Mouse (Mus musculus): ENCODE results near the gene Abcg5. TPM values are rescaled to one million over a fixed set of nuclear protein-coding genes. Genes with fewer than 3 reads are reported as not detected.

Abcg5 gene
- total and polyA plus RNA-seq, 3 experiments: not detected

GRCm38 (mm10) chr17:84684284-84684683 is 1.5 kb upstream of the Abcg5 start:
- H3K27me3 ChIP-seq (ENCODE audit: control insufficient read depth in 1 of 2, insufficient read depth in 2 of 2, low read length in 2 of 2): peaks cover 2 to 6% of the 10 kb centered on the region in 2 experiments; a peak in 3 of 4 replicates
- TF ChIP-seq MAX (IDR thresholded peaks at IDR 0.05; ENCODE audit: low read length) (no peak), MAZ (IDR thresholded peaks at IDR 0.05; ENCODE audit: low read depth, low read length) (no peak), USF2 (IDR thresholded peaks at IDR 0.05; ENCODE audit: borderline replicate concordance in 1 of 2, insufficient read depth in 1 of 2, low read depth in 1 of 2, low read length in 2 of 2) (no peak), NELFE (IDR thresholded peaks at IDR 0.05; ENCODE audit: low read depth, low read length) (no peak), SIN3A (IDR thresholded peaks at IDR 0.05; ENCODE audit: low read length) (no peak), USF1 (IDR thresholded peaks at IDR 0.05; ENCODE audit: low read depth, low read length) (no peak), RCOR1 (IDR thresholded peaks at IDR 0.05; ENCODE audit: low read depth, low read length) (no peak), MEF2A (IDR thresholded peaks at IDR 0.05; ENCODE audit: extremely low read depth, insufficient replicate concordance, low read depth, low read length, poor library complexity, severe bottlenecking) (no peak), RAD21 (IDR thresholded peaks at IDR 0.05; ENCODE audit: low read depth, low read length) (no peak), CTCF (IDR thresholded peaks at IDR 0.05 in 2 of 3, conservative IDR thresholded peaks at IDR 0.05 in 1 of 3; ENCODE audit: control insufficient read depth in 1 of 3, insufficient read depth in 1 of 3, low read depth in 2 of 3, low read length in 3 of 3, poor library complexity in 1 of 3, severe bottlenecking in 1 of 3) (no peak), NRF1 (IDR thresholded peaks at IDR 0.05; ENCODE audit: insufficient read depth, low read depth, low read length, poor library complexity, severe bottlenecking) (no peak), JUND (IDR thresholded peaks at IDR 0.05; ENCODE audit: low read depth, low read length) (no peak), POLR2A (IDR thresholded peaks at IDR 0.05; ENCODE audit: control insufficient read depth in 1 of 2, insufficient read depth in 1 of 2, low read depth in 1 of 2, low read length in 2 of 2, poor library complexity in 1 of 2) (no peak), EP300 (IDR thresholded peaks at IDR 0.05; ENCODE audit: low read depth in 1 of 2, low read length in 2 of 2) (no peak), ELF1 (IDR thresholded peaks at IDR 0.05; ENCODE audit: low read depth, low read length) (no peak), MXI1 (IDR thresholded peaks at IDR 0.05; ENCODE audit: low read depth, low read length) (no peak), E2F4 (IDR thresholded peaks at IDR 0.05; ENCODE audit: borderline replicate concordance, low read depth, low read length) (no peak), KAT2A (conservative IDR thresholded peaks at IDR 0.05; ENCODE audit: low read depth, low read length) (no peak), ETS1 (IDR thresholded peaks at IDR 0.05; ENCODE audit: low read depth, low read length) (no peak), POLR2AphosphoS5 (IDR thresholded peaks at IDR 0.05; ENCODE audit: borderline replicate concordance, low read depth, low read length) (no peak)
- no peaks in the 10 kb centered on the region for H3K79me2 ChIP-seq (ENCODE audit: control insufficient read depth, insufficient read depth, low read length, poor library complexity)
- no peak overlapping the region for H3K9ac ChIP-seq (ENCODE audit: control insufficient read depth, low read depth, low read length, poor library complexity, severe bottlenecking)
- H3K9me3 ChIP-seq (replicated peaks; ENCODE audit: insufficient read depth, low read length): no peaks in the 10 kb centered on the region
- DNase-seq (ENCODE audit: low read depth, low spot score): no peak
- H3K36me3 ChIP-seq (ENCODE audit: control insufficient read depth in 1 of 2, insufficient read depth in 2 of 2, low read length in 2 of 2): no peaks in the 10 kb centered on the region
- H3K27ac ChIP-seq (ENCODE audit: control insufficient read depth, low read depth, low read length): no peak overlapping the region
- no peak overlapping the region for H3K4me3 ChIP-seq (ENCODE audit: control insufficient read depth in 1 of 2, insufficient read depth in 1 of 2, low read depth in 2 of 2, low read length in 2 of 2)
- no peaks in the 10 kb centered on the region for H3K4me1 ChIP-seq (ENCODE audit: control insufficient read depth in 1 of 2, insufficient read depth in 2 of 2, low read length in 2 of 2)

GRCm38 (mm10) chr17:84681670-84682069 is 1.1 kb downstream of the Abcg5 start:
- Histone ChIP-seq H3K4me1 (ENCODE audit: control insufficient read depth in 1 of 2, insufficient read depth in 2 of 2, low read length in 2 of 2) (no peaks in the 10 kb centered on the region), H3K36me3 (ENCODE audit: control insufficient read depth in 1 of 2, insufficient read depth in 2 of 2, low read length in 2 of 2) (no peaks in the 10 kb centered on the region), H3K9ac (ENCODE audit: control insufficient read depth, low read depth, low read length, poor library complexity, severe bottlenecking) (no peak overlapping the region), H3K4me3 (ENCODE audit: control insufficient read depth in 1 of 2, insufficient read depth in 1 of 2, low read depth in 2 of 2, low read length in 2 of 2) (no peak overlapping the region), H3K79me2 (ENCODE audit: control insufficient read depth, insufficient read depth, low read length, poor library complexity) (no peaks in the 10 kb centered on the region), H3K9me3 (replicated peaks; ENCODE audit: insufficient read depth, low read length) (no peaks in the 10 kb centered on the region), H3K27ac (ENCODE audit: control insufficient read depth, low read depth, low read length) (no peak overlapping the region), H3K27me3 (ENCODE audit: control insufficient read depth in 1 of 2, insufficient read depth in 2 of 2, low read length in 2 of 2) (peaks cover 0 to 4% of the 10 kb centered on the region in 2 experiments; a peak in 2 of 4 replicates)
- DNase-seq (ENCODE audit: low read depth, low spot score): no peak
- no peak for TF ChIP-seq GABPA (IDR thresholded peaks at IDR 0.05; ENCODE audit: low read depth, low read length)
- no peak for TF ChIP-seq TAL1 (IDR thresholded peaks at IDR 0.05; ENCODE audit: low read length)

Data from MEL (cell line).